Mouse (Mus musculus): ENCODE data around the gene Nsl1. TPM values are rescaled to one million over a fixed set of nuclear protein-coding genes. Genes with fewer than 3 reads are reported as not detected.

The Nsl1 gene
- polyA plus RNA-seq, 1 experiment from 2014 or later, result 15.6 TPM

DNA sequence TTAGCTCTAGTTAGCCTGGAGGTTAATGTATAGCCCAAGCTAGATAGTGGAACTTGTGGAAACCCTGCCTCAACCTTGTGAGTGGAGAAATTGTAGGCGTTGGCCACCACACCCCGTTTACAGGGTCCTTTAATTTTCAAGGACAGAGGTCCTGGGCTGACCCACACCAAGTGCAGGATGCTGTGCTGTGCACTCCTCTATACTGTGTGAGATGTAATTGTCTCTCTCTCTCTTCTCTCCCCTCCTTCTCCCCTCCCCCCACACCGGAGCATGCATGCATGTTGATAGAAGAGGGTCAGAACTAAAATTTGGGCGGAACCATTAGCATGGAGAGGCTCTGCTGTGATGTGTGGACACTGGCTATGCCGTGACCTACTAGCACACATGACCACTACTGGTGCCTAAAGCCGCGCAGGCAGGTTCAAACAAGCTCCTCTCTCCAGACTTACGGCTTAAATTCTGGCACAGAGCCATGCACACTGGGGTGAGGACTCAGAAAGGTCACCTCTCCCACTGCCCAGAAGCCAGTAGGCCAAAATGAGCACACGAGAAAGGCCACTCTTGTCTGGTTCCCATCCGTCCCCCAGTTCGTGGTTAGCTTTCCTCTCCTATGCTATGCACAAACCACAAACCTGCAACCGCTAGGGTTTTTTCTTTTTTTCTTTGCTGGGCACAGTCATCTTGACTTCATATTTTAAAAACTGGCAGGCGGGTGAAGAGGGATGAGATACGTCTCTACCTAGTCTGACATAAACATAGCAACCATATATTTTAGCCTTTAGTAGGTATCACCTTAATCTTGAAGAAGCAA is 34.3 kb downstream of the Nsl1 start:
- Histone ChIP-seq H3K9me3 (replicated peaks; ENCODE audit: control insufficient read depth, low read length) (no peaks in the 10 kb centered on the region), H3K9ac (ENCODE audit: low read length) (peak overlapping the region; percentile 72), H3K36me3 (ENCODE audit: control insufficient read depth, insufficient read depth, low read length) (no peaks in the 10 kb centered on the region), H3K4me2 (ENCODE audit: low read depth, low read length) (peak overlapping the region; percentile 98), H3K27ac (ENCODE audit: low read length) (no peak overlapping the region), H3K4me3 (replicated peaks; ENCODE audit: low read length) (peak overlapping the region; percentile 65), H3K4me1 (ENCODE audit: control insufficient read depth, insufficient read depth, low read length) (peaks cover 4% of the 10 kb centered on the region; the same call in 1 of the 2 replicates), H3K27me3 (ENCODE audit: control insufficient read depth, insufficient read depth, low read length) (no peaks in the 10 kb centered on the region)
- WGBS, result 34% methylated on average over 14 of the region's 14 CpGs
- no peak for ATAC-seq (ENCODE audit: insufficient read depth, low FRiP score)

DNA sequence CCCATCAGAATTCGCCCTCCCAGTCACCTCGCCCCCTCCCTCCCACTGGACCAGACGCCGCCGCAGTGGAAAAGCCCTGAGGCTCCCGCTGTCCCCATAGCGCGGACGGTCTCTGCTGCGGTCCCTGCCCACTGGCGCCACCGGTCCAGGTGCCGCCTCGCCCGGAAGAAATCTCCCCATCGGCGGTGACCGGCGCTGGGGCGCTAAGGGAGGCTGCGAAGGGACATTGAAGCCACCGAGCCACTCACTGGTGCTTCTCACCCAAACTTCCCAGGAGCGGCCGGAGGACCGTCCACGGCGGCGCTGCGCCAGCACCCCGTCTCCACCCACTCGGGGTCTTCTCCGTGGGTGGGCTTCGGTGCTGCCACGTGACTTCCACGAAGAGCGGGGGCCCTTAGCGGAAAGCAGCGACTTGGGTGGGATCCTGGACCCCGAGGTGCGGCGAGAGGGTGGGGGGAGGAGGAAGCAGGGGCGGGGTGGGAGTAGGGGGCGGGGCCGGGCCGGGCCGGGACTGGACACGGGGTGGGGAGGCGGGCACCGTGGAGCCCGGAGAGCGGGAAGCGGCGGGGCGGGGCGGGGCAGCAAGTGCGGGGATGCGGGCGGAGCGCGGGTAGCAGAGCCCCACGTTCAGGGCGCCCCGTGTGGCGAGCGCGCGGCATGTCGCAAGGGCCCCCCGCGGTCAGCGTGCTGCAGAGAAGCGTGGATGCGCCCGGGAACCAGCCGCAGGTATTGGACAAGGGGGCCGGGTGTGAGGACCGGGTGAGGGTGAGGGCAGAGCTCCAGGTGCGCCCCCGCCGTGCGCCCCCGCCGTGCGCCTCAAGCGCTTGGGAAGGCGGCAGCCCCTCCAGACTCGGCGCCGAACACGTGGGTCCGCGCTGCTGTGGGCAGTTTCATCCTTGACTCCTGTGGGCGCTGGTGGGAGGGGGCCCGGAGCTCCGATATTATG is 35.3 kb downstream of the Nsl1 start, which contains the start of gene Batf3:
Batf3 (plus strand) TSS at position 46 of the 946 bp plus-strand sequence.
- Histone ChIP-seq H3K9ac (ENCODE audit: low read length) (peak within 1 kb of the TSS; percentile 72), H3K4me1 (ENCODE audit: control insufficient read depth, insufficient read depth, low read length) (peaks cover 4% of the 10 kb centered on the region; the same call in 1 of the 2 replicates), H3K4me2 (ENCODE audit: low read depth, low read length) (peak within 1 kb of the TSS; percentile 98), H3K27ac (ENCODE audit: low read length) (no peak within 1 kb of the TSS), H3K9me3 (replicated peaks; ENCODE audit: control insufficient read depth, low read length) (no peaks in the 10 kb centered on the region), H3K4me3 (replicated peaks; ENCODE audit: low read length) (peak within 1 kb of the TSS; percentile 65), H3K36me3 (ENCODE audit: control insufficient read depth, insufficient read depth, low read length) (no peaks in the 10 kb centered on the region), H3K27me3 (ENCODE audit: control insufficient read depth, insufficient read depth, low read length) (no peaks in the 10 kb centered on the region)
- peak; percentile 61 for ATAC-seq (ENCODE audit: insufficient read depth, low FRiP score)
- WGBS, result under 1% methylated on average over 87 of the region's 95 CpGs

DNA sequence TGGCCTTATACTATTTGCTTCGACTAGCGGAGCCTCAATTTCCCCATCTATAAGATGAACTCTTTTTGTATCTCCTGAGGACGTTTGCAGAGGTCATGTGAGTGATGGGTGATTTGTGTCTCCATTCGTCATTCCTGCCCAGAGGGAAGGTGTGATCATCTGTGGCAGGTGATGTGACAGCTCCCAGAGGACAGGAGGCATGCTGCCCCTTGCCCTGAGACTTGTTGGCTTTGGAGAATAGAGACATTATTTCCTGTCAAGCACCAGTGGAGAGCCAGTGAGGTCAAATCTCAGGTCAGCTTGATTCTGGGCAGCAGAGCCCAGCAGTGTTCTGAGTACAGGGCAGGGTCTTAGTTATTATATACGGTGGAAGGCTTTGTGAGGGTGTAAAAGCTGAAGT is 36.3 kb downstream of the Nsl1 start:
- 40% methylated on average over 5 of the region's 5 CpGs for WGBS
- H3K36me3 ChIP-seq (ENCODE audit: control insufficient read depth, insufficient read depth, low read length), result no peaks in the 10 kb centered on the region
- peaks cover 4% of the 10 kb centered on the region; the same call in 1 of the 2 replicates for H3K4me1 ChIP-seq (ENCODE audit: control insufficient read depth, insufficient read depth, low read length)
- no peak overlapping the region for H3K27ac ChIP-seq (ENCODE audit: low read length)
- peak overlapping the region; percentile 65; the same call in 1 of the 2 replicates for H3K4me3 ChIP-seq (replicated peaks; ENCODE audit: low read length)
- H3K9me3 ChIP-seq (replicated peaks; ENCODE audit: control insufficient read depth, low read length), result no peaks in the 10 kb centered on the region
- no peaks in the 10 kb centered on the region for H3K27me3 ChIP-seq (ENCODE audit: control insufficient read depth, insufficient read depth, low read length)
- no peak overlapping the region for H3K9ac ChIP-seq (ENCODE audit: low read length)
- H3K4me2 ChIP-seq (ENCODE audit: low read depth, low read length), result peak overlapping the region; percentile 98
- no peak for ATAC-seq (ENCODE audit: insufficient read depth, low FRiP score)

DNA sequence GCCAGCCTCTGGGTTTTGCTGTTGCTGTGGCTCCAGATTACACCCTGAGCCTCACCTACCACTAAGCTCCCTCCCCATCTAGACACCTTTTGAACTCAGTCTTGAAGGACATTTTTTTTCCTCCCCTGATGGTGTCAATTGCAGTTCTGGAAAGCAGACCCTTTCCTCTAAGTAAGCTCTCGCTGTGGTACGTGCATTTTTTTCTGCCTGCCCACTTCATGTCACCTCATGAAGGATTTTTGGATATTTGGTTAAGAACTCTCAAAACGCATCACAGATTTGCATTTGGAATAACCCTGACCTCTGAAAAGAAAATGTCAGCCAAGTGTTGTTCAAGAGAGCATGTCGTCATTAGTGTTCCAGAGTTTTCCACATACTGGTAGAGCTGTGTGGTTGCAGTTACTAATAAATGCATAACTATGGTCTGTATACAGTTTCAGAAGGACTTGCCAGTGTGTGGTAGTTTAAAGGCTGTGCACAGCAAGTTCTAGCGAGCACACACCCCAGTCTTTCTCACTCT is 37.0 kb downstream of the Nsl1 start:
- Histone ChIP-seq H3K9me3 (replicated peaks; ENCODE audit: control insufficient read depth, low read length) (no peaks in the 10 kb centered on the region), H3K27ac (ENCODE audit: low read length) (no peak overlapping the region), H3K4me2 (ENCODE audit: low read depth, low read length) (no peak overlapping the region), H3K36me3 (ENCODE audit: control insufficient read depth, insufficient read depth, low read length) (no peaks in the 10 kb centered on the region), H3K4me3 (replicated peaks; ENCODE audit: low read length) (no peak overlapping the region), H3K27me3 (ENCODE audit: control insufficient read depth, insufficient read depth, low read length) (no peaks in the 10 kb centered on the region), H3K9ac (ENCODE audit: low read length) (no peak overlapping the region), H3K4me1 (ENCODE audit: control insufficient read depth, insufficient read depth, low read length) (peaks cover 4% of the 10 kb centered on the region; the same call in 1 of the 2 replicates)
- no peak for ATAC-seq (ENCODE audit: insufficient read depth, low FRiP score)
- WGBS, result 66% methylated on average over 5 of the region's 5 CpGs

DNA sequence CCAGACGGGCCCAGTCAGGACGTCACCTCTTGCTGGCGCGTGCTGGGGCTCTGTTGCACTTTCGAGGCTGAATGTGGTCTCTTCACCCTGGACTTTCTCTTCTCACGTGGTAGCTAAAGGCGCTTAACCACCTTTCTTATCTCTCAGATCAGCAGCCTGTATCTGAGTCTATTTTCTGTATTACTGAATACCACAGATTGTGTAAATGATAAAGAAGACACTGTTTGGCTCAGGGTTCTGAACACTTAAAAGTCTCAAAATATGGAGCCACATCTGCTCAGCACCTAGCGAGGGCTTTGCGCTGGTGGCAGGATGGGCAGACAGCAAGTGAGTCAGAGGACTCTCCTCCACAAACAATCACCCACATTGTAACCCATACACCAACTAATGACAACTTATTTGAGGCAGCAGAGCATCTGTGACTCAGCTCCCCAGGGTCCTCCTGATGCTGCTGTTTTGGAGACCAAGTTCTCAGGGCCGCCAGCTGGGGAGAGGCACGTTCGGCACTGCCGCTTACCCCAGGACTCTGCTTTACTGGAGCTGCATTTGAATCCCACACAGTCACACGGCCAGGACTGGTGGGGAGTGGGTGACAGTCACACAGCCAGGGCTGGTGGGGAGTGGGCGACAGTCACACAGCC is 40.0 kb downstream of the Nsl1 start:
- Histone ChIP-seq H3K9ac (ENCODE audit: low read length) (no peak overlapping the region), H3K27me3 (ENCODE audit: control insufficient read depth, insufficient read depth, low read length) (no peaks in the 10 kb centered on the region), H3K27ac (ENCODE audit: low read length) (no peak overlapping the region), H3K4me2 (ENCODE audit: low read depth, low read length) (no peak overlapping the region), H3K9me3 (replicated peaks; ENCODE audit: control insufficient read depth, low read length) (no peaks in the 10 kb centered on the region), H3K4me3 (replicated peaks; ENCODE audit: low read length) (no peak overlapping the region), H3K4me1 (ENCODE audit: control insufficient read depth, insufficient read depth, low read length) (no peaks in the 10 kb centered on the region), H3K36me3 (ENCODE audit: control insufficient read depth, insufficient read depth, low read length) (no peaks in the 10 kb centered on the region)
- no peak for ATAC-seq (ENCODE audit: insufficient read depth, low FRiP score)
- WGBS, result 82% methylated on average over 15 of the region's 15 CpGs

DNA sequence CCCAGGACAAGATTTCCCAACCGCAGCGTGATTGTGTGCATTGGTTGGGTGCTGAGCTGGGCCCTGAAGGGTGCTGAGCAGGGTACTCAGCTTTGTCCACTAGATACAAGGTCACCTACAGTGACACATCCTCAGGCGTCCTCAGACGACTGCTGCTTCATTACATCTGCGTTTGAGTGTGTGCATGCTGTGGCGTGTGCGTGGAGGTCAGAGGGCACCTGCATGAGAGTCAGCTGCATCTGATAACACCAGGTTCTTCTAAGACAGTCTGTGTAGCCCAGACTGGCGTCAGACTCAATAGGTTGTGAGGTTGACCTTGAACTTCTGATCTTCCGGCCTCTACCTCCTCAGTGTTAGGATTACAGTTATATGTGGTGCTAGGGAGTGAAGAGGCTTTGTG is 42.4 kb downstream of the Nsl1 start:
- H3K4me1 ChIP-seq (ENCODE audit: control insufficient read depth, insufficient read depth, low read length), result no peaks in the 10 kb centered on the region
- ATAC-seq (ENCODE audit: insufficient read depth, low FRiP score), result no peak
- no peak overlapping the region for H3K4me2 ChIP-seq (ENCODE audit: low read depth, low read length)
- H3K4me3 ChIP-seq (replicated peaks; ENCODE audit: low read length), result no peak overlapping the region
- no peak overlapping the region for H3K9ac ChIP-seq (ENCODE audit: low read length)
- H3K27ac ChIP-seq (ENCODE audit: low read length), result no peak overlapping the region
- 76% methylated on average over 9 of the region's 9 CpGs for WGBS
- no peaks in the 10 kb centered on the region for H3K27me3 ChIP-seq (ENCODE audit: control insufficient read depth, insufficient read depth, low read length)
- H3K36me3 ChIP-seq (ENCODE audit: control insufficient read depth, insufficient read depth, low read length), result no peaks in the 10 kb centered on the region
- no peaks in the 10 kb centered on the region for H3K9me3 ChIP-seq (replicated peaks; ENCODE audit: control insufficient read depth, low read length)

DNA sequence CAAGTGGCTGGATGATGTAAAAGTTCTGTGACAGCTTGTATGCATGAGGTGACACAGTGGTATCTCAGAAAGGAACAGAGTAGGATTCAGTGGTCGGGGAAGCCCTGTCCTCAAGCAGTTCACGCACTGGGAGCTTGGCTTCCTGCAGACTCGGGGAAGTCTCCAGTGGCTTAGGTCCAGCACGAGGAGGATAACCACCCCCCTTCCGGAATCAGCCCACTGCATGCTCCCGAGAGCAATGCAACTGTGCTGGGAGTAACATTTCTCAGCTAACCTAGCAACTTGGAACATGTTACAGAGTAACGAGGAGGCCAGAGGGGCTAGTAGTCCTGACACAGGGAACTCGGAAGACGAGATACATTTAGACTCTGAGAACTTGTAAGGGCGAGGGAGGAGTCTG is 44.5 kb downstream of the Nsl1 start:
- no peaks in the 10 kb centered on the region for H3K27me3 ChIP-seq (ENCODE audit: control insufficient read depth, insufficient read depth, low read length)
- no peak for ATAC-seq (ENCODE audit: insufficient read depth, low FRiP score)
- WGBS, result 62% methylated on average over 10 of the region's 10 CpGs

DNA sequence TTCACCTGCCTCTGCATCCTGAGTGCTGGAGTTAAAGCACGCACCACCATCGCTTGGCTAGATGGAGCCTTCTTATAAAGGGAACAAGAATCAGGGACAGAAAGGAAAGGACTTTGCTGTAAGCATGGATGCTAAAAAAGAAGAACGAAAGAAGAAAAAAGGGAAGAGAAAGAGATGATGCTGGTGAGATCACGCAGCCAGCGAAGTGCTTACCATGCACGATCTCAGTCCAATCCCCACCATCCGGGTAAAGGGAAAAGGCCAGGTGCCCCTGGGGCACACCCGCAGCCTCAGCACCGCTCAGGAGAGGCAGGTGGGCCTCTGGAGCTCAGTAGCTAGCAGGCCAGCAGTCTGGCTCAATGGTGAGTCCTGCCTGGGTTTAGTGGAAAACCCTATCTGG is 47.1 kb downstream of the Nsl1 start:
- H3K4me2 ChIP-seq (ENCODE audit: low read depth, low read length), result no peak overlapping the region
- ATAC-seq (ENCODE audit: insufficient read depth, low FRiP score), result no peak
- H3K4me3 ChIP-seq (replicated peaks; ENCODE audit: low read length), result no peak overlapping the region
- H3K36me3 ChIP-seq (ENCODE audit: control insufficient read depth, insufficient read depth, low read length), result no peaks in the 10 kb centered on the region
- H3K9me3 ChIP-seq (replicated peaks; ENCODE audit: control insufficient read depth, low read length), result no peaks in the 10 kb centered on the region
- 93% methylated on average over 9 of the region's 9 CpGs for WGBS
- H3K27me3 ChIP-seq (ENCODE audit: control insufficient read depth, insufficient read depth, low read length), result no peaks in the 10 kb centered on the region
- no peak overlapping the region for H3K9ac ChIP-seq (ENCODE audit: low read length)
- H3K27ac ChIP-seq (ENCODE audit: low read length), result no peak overlapping the region
- no peaks in the 10 kb centered on the region for H3K4me1 ChIP-seq (ENCODE audit: control insufficient read depth, insufficient read depth, low read length)

More for the DNA sequence above, 44.5 kb downstream of the Nsl1 start:
- no peaks in the 10 kb centered on the region for H3K36me3 ChIP-seq (ENCODE audit: control insufficient read depth, insufficient read depth, low read length)
- H3K27ac ChIP-seq (ENCODE audit: low read length), result no peak overlapping the region
- H3K4me1 ChIP-seq (ENCODE audit: control insufficient read depth, insufficient read depth, low read length), result no peaks in the 10 kb centered on the region
- no peak overlapping the region for H3K4me3 ChIP-seq (replicated peaks; ENCODE audit: low read length)
- no peak overlapping the region for H3K9ac ChIP-seq (ENCODE audit: low read length)
- H3K4me2 ChIP-seq (ENCODE audit: low read depth, low read length), result no peak overlapping the region
- H3K9me3 ChIP-seq (replicated peaks; ENCODE audit: control insufficient read depth, low read length), result no peaks in the 10 kb centered on the region

Data from stomach, embryonic 16.5 days (tissue).